Mouse (Mus musculus): Measurements from ENCODE around the gene Hes2. TPM values are rescaled to one million over a fixed set of nuclear protein-coding genes. Genes with fewer than 3 reads are reported as not detected.

The Hes2 gene
- polyA plus RNA-seq, 1 experiment from 2014 or later: 0.61 TPM

DNA sequence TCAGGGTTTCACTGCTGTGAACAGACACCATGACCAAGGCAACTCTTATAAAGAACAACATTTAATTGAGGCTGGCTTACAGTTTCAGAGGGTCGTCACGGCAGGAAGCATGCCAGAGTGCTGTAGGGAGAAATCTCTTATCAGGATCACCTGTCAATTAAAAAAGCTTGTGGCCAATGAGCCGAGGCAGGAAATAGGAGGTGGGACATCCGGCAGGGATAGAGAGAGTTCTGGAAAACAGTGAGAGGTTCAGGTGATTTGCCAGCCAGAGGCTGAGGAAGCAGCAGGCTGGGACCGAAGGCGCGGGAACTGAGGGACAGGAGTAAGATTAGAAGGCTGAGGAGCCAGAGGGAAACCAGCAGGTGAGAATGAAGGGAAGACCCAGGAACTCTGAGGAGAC is 10.4 kb downstream of the Hes2 start:
- Histone ChIP-seq H3K27ac (no peak overlapping the region), H3K4me3 (no peak overlapping the region), H3K36me3 (no peaks in the 10 kb centered on the region), H3K27me3 (peaks cover 9% of the 10 kb centered on the region; the same call in 1 of the 2 replicates), H3K4me1 (0 out of 2 replicates have a peak, but pooled peaks cover 6% of the 10 kb centered on the region), H3K9me3 (no peaks in the 10 kb centered on the region), H3K9ac (no peak overlapping the region), H3K4me2 (no peak overlapping the region)
- ATAC-seq (ENCODE audit: borderline replicate concordance, extremely low read depth, low FRiP score, low TSS enrichment): no peak
- whole genome bisulfite sequencing: 72% methylated on average over 7 of the region's 7 CpGs

DNA sequence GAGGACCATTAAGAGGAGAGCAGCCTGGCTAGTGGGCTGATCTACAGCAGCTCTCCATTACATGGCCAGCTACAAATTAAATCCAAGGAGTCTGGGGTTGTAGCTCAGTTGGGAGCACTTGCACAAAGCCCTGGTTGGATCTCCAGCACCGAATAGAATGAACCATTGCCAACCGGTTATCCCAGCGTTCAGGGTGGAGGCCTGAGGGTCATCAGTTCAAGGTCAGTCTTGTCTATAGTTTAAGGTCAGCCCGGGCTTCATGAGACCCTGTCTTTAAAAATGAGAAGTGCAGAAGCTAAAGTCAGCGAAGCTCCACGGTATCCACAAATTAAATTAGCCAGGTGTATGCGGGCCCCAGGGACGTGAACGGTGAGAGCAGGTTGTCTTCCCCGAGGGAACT is 11.6 kb downstream of the Hes2 start:
- no peak for ATAC-seq (ENCODE audit: borderline replicate concordance, extremely low read depth, low FRiP score, low TSS enrichment)
- H3K36me3 ChIP-seq: no peaks in the 10 kb centered on the region
- WGBS: 71% methylated on average over 10 of the region's 10 CpGs
- no peak overlapping the region for H3K27ac ChIP-seq
- 0 out of 2 replicates have a peak, but pooled peaks cover 6% of the 10 kb centered on the region for H3K4me1 ChIP-seq
- H3K9me3 ChIP-seq: no peaks in the 10 kb centered on the region
- H3K4me3 ChIP-seq: no peak overlapping the region
- no peaks in the 10 kb centered on the region for H3K27me3 ChIP-seq
- H3K9ac ChIP-seq: no peak overlapping the region
- no peak overlapping the region for H3K4me2 ChIP-seq

DNA sequence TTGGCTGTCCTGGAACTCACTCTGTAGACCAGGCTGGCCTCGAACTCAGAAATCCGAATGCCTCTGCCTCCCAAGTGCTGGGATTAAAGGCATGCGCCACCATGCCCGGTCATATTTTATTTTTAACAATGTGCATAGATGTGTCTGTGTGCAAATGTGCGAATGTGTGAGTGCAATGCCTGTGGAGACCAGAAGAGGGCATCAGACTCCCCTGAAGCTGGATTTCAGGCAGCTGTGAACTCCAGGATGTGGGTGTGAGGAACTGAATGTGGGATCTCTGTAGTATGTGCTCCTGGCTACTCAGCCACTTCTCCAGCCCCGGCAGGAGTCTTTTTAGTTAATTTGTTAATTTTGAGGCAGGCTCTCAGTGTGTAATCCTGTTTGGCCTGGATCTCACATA is 12.9 kb downstream of the Hes2 start:
- Histone ChIP-seq H3K27ac (no peak overlapping the region), H3K36me3 (no peaks in the 10 kb centered on the region), H3K4me1 (0 out of 2 replicates have a peak, but pooled peaks cover 6% of the 10 kb centered on the region), H3K9ac (no peak overlapping the region), H3K4me2 (no peak overlapping the region), H3K4me3 (no peak overlapping the region), H3K9me3 (no peaks in the 10 kb centered on the region), H3K27me3 (no peaks in the 10 kb centered on the region)
- no peak for ATAC-seq (ENCODE audit: borderline replicate concordance, extremely low read depth, low FRiP score, low TSS enrichment)
- 80% methylated on average over 6 of the region's 6 CpGs for WGBS

DNA sequence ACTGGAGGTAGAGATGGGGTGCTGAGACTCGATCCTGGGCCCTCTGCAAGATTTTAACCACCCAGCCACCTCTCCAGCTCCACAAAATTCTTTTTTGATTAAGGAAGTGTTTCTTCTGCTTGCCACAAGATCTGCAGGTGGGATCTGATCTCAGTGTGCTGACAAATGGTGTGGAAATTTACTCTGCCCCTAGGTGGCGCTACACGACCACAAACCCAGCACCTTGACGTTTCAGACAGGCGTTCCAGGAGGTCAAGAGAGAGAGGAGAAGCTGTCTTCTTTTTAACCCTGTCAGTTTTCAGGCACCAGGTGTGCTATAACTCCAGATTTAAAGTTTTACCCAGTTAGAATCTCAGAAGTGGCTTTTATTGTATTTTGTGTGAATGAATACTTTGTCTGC is 14.4 kb downstream of the Hes2 start:
- no peak overlapping the region for H3K27ac ChIP-seq
- no peaks in the 10 kb centered on the region for H3K9me3 ChIP-seq
- H3K4me3 ChIP-seq: no peak overlapping the region
- ATAC-seq (ENCODE audit: borderline replicate concordance, extremely low read depth, low FRiP score, low TSS enrichment): no peak
- H3K9ac ChIP-seq: no peak overlapping the region
- 1% methylated on average over 5 of the region's 5 CpGs for WGBS
- H3K4me1 ChIP-seq: peaks cover 11% of the 10 kb centered on the region; the same call in 1 of the 2 replicates
- no peaks in the 10 kb centered on the region for H3K27me3 ChIP-seq
- H3K4me2 ChIP-seq: no peak overlapping the region
- H3K36me3 ChIP-seq: no peaks in the 10 kb centered on the region

DNA sequence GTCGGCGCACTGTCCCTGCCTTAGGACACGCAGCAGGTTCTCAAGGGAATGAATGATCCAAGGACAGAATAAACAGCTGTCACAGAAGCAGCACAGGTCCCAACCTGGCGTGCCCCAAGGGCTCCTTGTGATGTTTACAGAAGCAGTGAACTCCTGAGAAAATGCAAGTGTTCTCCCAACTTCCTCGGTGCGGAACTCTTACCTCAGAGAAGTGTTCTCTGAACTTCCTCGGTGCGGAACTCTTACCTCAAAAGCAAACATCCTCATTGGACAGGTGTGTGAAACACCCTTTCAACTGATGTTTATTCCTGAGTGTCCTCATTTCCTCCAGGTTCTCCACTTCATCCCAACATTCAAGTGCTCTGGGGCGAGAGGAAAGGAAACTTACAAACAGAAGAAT is 15.3 kb downstream of the Hes2 start:
- Histone ChIP-seq H3K36me3 (no peaks in the 10 kb centered on the region), H3K4me2 (no peak overlapping the region), H3K4me1 (peaks cover 15% of the 10 kb centered on the region), H3K9me3 (no peaks in the 10 kb centered on the region), H3K27me3 (peaks cover 6% of the 10 kb centered on the region), H3K9ac (no peak overlapping the region), H3K27ac (no peak overlapping the region), H3K4me3 (no peak overlapping the region)
- WGBS: 57% methylated on average over 9 of the region's 9 CpGs
- ATAC-seq (ENCODE audit: borderline replicate concordance, extremely low read depth, low FRiP score, low TSS enrichment): no peak

DNA sequence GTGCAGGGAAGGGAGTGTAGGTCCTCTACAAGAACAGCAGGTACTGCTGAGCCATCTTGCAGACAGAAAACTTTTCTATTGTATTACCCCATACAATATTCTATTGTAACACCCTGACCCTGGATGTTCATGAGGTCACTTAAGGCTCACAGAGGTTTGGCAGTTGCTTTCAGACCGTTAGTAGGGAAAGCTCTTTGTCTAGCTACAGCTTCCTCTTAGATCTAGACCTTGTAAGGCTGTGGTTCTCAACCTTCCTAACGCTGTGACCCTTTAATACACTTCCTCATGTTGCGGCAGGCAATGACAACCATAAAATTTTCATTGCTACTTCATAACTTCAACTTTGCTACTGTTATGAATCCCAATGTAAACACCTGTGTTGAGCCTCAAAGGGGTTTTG is 18.0 kb downstream of the Hes2 start:
- no peak overlapping the region for H3K4me2 ChIP-seq
- H3K4me1 ChIP-seq: peaks cover 20% of the 10 kb centered on the region
- WGBS: 76% methylated on average over 3 of the region's 3 CpGs

DNA sequence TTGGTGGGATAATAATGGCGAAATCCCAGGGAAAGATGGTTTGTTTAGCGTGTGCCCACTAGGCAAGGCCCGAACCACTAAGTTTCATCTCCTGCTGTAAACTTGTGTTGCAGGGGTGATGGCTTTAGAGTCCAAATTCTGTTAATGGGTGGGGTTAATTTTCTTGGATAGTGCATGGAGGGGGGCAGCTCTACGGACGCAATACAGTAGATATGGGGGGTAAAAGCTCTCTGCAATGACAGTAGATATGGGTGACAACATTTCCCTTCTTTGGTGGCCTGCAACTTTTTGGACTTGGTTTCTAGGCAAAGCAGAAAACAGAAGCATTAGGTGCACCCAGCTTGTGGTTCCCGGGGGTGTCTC is 18.5 kb downstream of the Hes2 start:
- peak overlapping the region; percentile 76 for H3K4me3 ChIP-seq
- H3K9ac ChIP-seq: peak overlapping the region; percentile 89
- ATAC-seq (ENCODE audit: borderline replicate concordance, extremely low read depth, low FRiP score, low TSS enrichment): no peak
- no peaks in the 10 kb centered on the region for H3K9me3 ChIP-seq
- no peak overlapping the region for H3K27ac ChIP-seq
- peaks cover 14% of the 10 kb centered on the region for H3K27me3 ChIP-seq
- peaks cover 20% of the 10 kb centered on the region for H3K4me1 ChIP-seq
- WGBS: 56% methylated on average over 6 of the region's 6 CpGs
- no peaks in the 10 kb centered on the region for H3K36me3 ChIP-seq
- H3K4me2 ChIP-seq: peak overlapping the region; percentile 94

More for the DNA sequence above, 18.0 kb downstream of the Hes2 start:
- H3K9me3 ChIP-seq: no peaks in the 10 kb centered on the region
- no peak overlapping the region for H3K9ac ChIP-seq
- peaks cover 14% of the 10 kb centered on the region for H3K27me3 ChIP-seq
- no peak overlapping the region for H3K27ac ChIP-seq
- H3K4me3 ChIP-seq: no peak overlapping the region
- ATAC-seq (ENCODE audit: borderline replicate concordance, extremely low read depth, low FRiP score, low TSS enrichment): no peak
- H3K36me3 ChIP-seq: no peaks in the 10 kb centered on the region

DNA sequence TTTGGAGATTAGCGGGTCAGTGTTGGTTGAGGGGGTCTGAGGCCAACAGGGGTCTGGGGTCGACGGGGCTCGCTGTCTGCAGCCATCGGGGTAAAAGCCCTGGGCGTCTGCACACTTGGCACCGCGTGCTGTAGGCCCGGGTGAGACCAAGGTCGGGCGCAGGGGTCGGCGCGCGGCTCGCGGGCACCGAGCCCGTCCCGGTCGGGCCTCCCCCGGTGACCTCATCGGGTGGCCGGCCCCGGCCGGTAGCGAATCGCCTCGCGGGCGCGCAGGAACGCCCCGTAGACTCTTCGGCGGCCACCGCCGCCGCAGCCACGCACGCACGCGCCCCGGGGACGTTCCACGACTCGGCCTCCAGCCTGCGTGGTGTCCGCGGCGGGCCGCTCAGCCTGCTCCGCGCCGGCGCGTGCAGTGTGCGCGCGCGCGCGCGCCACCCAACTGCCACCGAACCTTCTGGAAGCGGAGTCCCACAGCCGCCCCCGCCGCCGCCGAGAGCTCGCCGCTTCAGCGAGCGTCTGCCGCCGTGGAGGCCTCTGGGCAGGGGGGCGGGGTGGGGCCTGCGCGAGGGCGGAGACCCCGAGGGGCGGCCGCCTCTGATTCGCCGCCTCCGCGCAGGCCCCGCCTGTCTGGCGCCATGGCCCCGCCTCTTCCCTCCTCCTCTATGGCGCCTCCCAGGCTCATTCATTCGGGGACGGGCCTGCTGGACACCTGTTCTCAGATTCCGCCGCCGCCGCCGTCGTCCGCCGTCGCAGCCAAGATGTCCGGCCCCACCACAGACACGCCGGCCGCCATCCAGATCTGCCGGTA is 19.1 kb downstream of the Hes2 start, which contains the start of gene Acot7:
TSS of gene Acot7 (plus strand) at position 598 of the 807 bp plus-strand sequence.
- H3K4me1 ChIP-seq: peaks cover 20% of the 10 kb centered on the region
- peak within 1 kb of the TSS; percentile 76 for H3K4me3 ChIP-seq
- H3K4me2 ChIP-seq: peak within 1 kb of the TSS; percentile 94
- H3K36me3 ChIP-seq: no peaks in the 10 kb centered on the region
- peaks cover 14% of the 10 kb centered on the region for H3K27me3 ChIP-seq
- under 1% methylated on average over 93 of the region's 108 CpGs for WGBS
- ATAC-seq (ENCODE audit: borderline replicate concordance, extremely low read depth, low FRiP score, low TSS enrichment): peak; percentile 97
- no peaks in the 10 kb centered on the region for H3K9me3 ChIP-seq
- H3K27ac ChIP-seq: peak within 1 kb of the TSS; percentile 79
- peak within 1 kb of the TSS; percentile 89 for H3K9ac ChIP-seq

DNA sequence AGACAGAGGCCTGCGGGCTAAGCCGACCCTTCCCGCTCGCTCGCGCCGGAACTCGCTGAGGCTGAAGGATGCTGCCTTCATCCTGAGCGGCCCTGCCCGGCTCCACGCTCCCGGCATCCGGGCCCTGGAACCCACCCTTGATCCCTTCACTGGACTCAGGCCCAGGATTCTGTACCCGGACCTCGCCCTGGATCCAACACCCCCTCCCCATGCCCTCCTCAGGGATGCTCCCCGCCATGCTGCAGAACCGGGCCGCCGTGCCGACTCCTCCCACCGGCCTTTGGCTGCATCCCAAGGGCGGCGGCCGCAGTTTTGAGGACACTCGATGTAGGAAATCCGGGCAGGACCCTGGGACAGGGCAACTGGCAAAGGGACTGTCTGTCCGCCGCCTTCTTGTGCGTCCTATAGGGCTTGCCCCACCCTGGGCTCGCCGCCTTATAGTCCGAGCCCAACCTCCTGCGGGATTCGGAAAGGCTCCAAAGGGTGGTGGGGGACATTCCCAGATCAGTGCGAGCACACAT is 19.7 kb downstream of the Hes2 start:
- under 1% methylated on average over 35 of the region's 35 CpGs for WGBS
- Histone ChIP-seq H3K27me3 (peaks cover 14% of the 10 kb centered on the region), H3K9me3 (no peaks in the 10 kb centered on the region), H3K4me1 (peaks cover 20% of the 10 kb centered on the region), H3K36me3 (no peaks in the 10 kb centered on the region), H3K4me2 (peak overlapping the region; percentile 94), H3K9ac (peak overlapping the region; percentile 53), H3K4me3 (peak overlapping the region; percentile 76), H3K27ac (no peak overlapping the region)
- ATAC-seq (ENCODE audit: borderline replicate concordance, extremely low read depth, low FRiP score, low TSS enrichment): peak; percentile 40

DNA sequence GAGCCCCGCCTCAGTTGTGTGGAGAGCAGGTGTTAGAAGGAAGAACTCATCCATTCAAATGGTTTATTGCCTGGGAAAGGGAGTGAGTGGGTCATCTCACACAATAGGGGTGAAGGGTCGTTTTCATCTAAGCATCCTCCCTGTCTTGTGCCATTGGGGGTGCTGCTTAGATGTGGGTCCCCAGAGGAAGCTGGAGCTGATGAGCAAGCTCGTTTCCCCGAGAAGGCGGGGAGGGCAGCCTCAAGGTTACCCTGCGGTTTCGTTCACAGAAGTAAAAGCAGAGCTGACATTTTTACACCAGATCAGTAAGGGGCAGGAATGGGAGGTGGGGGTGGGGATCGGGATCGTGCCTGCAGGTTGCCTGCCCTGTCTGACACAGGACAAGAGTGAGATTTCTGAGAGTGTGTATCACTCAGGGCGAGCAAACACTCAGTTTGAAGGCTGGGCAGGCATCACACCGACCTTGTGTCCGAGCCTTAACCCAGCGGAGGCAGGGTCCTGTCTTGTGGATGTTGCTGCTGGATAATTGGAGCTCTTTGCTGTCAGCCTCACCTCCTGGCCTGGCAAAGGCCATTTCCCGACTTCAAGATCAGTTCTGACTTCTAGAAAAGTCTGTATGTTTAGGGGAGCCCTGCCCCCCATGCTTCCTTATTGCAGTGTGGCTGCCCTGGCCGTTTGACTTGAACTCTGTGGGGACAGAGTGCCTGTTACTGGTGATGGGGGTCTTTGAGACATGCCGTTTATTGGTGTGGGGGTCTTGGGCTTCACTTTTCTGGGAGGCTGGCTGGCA is 20.4 kb downstream of the Hes2 start:
- Histone ChIP-seq H3K27ac (no peak overlapping the region), H3K4me1 (peaks cover 20% of the 10 kb centered on the region), H3K27me3 (peaks cover 14% of the 10 kb centered on the region), H3K4me3 (peak overlapping the region; percentile 76), H3K36me3 (no peaks in the 10 kb centered on the region), H3K9me3 (no peaks in the 10 kb centered on the region), H3K4me2 (peak overlapping the region; percentile 94), H3K9ac (peak overlapping the region; percentile 53)
- no peak for ATAC-seq (ENCODE audit: borderline replicate concordance, extremely low read depth, low FRiP score, low TSS enrichment)
- 26% methylated on average over 16 of the region's 16 CpGs for WGBS

DNA sequence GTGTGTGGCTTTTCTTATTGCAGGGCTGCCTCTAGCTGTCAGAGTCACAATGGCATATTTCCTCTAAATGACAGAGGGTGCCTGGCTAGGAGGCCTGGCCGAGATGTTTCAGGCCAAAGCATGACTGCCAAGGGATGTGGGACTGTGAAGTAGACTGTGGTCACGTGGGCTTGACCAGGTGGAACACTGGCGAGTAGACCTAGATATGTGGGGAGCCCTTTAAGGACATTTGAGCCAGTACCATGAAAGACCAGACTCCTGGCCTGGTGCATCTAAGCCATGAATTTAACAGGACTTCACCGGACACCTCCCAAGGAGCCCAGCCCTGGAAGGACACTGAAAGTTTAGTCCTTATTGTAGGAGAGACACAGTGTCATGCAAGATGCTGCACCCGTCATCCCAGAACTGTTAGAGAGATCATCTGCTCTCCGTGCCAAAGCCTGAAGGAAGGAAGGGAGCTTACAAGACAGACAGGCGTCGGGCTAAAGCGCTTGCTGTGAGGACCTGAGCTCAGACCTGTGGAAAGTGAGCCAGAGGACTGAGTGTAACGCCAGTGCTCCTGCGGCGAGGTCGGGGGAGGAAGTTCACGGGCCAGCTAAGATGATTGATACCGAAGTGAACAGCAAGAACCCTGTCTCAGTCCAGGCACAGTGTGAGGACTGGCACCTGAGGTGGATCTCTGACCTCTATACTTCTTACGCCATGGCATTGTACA is 21.4 kb downstream of the Hes2 start:
- H3K27ac ChIP-seq: no peak overlapping the region
- H3K4me1 ChIP-seq: peaks cover 26% of the 10 kb centered on the region
- H3K27me3 ChIP-seq: peaks cover 14% of the 10 kb centered on the region
- no peaks in the 10 kb centered on the region for H3K9me3 ChIP-seq
- no peaks in the 10 kb centered on the region for H3K36me3 ChIP-seq
- no peak overlapping the region for H3K9ac ChIP-seq
- H3K4me2 ChIP-seq: no peak overlapping the region
- H3K4me3 ChIP-seq: no peak overlapping the region
- 82% methylated on average over 16 of the region's 16 CpGs for WGBS
- ATAC-seq (ENCODE audit: borderline replicate concordance, extremely low read depth, low FRiP score, low TSS enrichment): no peak

Data from lung, embryonic 15.5 days (tissue).